Mouse (Mus musculus): ENCODE data around the gene Stat1.

- TF ChIP-seq CTCF (IDR thresholded peaks at IDR 0.05; ENCODE audit: low read depth, low read length) (no peak), TAL1 (conservative IDR thresholded peaks at IDR 0.05; ENCODE audit: low read depth, low read length) (no peak), GATA1 (IDR thresholded peaks at IDR 0.05; ENCODE audit: borderline replicate concordance, low read length) (no peak), POLR2AphosphoS5 (IDR thresholded peaks at IDR 0.05; ENCODE audit: insufficient replicate concordance, low read depth, low read length) (no peak), GATA2 (IDR thresholded peaks at IDR 0.05; ENCODE audit: borderline replicate concordance, low read depth, low read length) (no peak)
These were observed 41.9 kb downstream of the Stat1 start for GRCm38 (mm10) chr1:52161151-52161550.

All from G1E (cell line).